ENCODE assay signal across 9 mouse cellular contexts in the genomic region with DNA sequence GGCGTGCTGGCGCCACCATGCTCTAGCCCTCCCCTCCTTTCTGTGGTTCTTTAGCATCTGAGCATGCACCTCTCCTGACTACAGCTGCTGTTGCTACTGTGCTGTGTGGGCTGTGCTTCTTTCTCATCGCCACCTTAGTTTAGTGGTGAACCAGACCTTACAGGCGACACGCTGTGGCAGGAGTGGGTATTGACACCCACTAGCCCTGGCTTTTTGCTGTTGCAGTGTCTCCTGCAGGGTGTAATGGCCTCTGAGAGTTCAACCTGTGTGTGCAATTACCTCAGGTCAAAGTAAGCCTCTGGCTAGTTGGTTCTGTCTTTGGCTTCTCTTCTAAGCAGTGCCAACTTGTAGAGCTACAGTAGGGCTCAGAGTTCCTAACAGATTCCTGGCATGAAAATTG. TPM values are rescaled to one million over a fixed set of nuclear protein-coding genes. Genes with fewer than 3 reads are reported as not detected.
A peak's percentile ranks its signal among the peaks of the same experiment; 100 is the strongest.
DNase-seq lines count a peak whose midpoint lies in the region; ATAC-seq and TF ChIP-seq lines count a peak whose summit lies in the region.
"Had no signal": no experiment of that assay in that cellular context is flagged by ENCODE, and none has a peak within 500 bp of the region (broad histone marks: within the 10 kb centered on the region; RNA-seq: fewer than 3 reads in every experiment).

No protein-coding gene starts in this region.

- no peaks in the 10 kb centered on the region for H3K9me3 ChIP-seq in MEL (replicated peaks; ENCODE audit: insufficient read depth, low read length)
- no peaks in the 10 kb centered on the region for H3K9me3 ChIP-seq in intestine, postnatal 0 days (ENCODE audit: control insufficient read depth)
- H3K9me3 ChIP-seq: limb, embryonic 13.5 days had no signal

- H3K27ac ChIP-seq in gastrocnemius, adult 2 months: no peak overlapping the region
- no peak overlapping the region for H3K27ac ChIP-seq in MEL (ENCODE audit: control insufficient read depth, low read depth, low read length)
- 0 out of 2 replicates have a peak overlapping the region, but pooled peaks have one; percentile 73 for H3K27ac ChIP-seq in intestine, postnatal 0 days (ENCODE audit: low read depth, low read length)
- H3K27ac ChIP-seq: limb, embryonic 13.5 days had no signal

- no peak overlapping the region for H3K9ac ChIP-seq in MEL (ENCODE audit: control insufficient read depth, low read depth, low read length, poor library complexity, severe bottlenecking)
- no peak overlapping the region for H3K9ac ChIP-seq in intestine, postnatal 0 days (ENCODE audit: low read depth, low read length)
- H3K9ac ChIP-seq: limb, embryonic 13.5 days had no signal

- no peaks in the 10 kb centered on the region; a peak in 1 of 4 replicates for H3K4me1 ChIP-seq in MEL (ENCODE audit: control insufficient read depth in 1 of 2, insufficient read depth in 2 of 2, low read length in 2 of 2)
- H3K4me1 ChIP-seq in intestine, postnatal 0 days (replicated peaks; ENCODE audit: control insufficient read depth, insufficient read depth, low read length): no peaks in the 10 kb centered on the region
- H3K4me1 ChIP-seq: limb, embryonic 13.5 days had no signal

- no peak for TF ChIP-seq POLR2A in MEL (IDR thresholded peaks at IDR 0.05; ENCODE audit: control insufficient read depth in 1 of 2, insufficient read depth in 1 of 2, low read depth in 1 of 2, low read length in 2 of 2, poor library complexity in 1 of 2)

- 65% methylated on average over 5 of the region's 5 CpGs for WGBS in intestine, postnatal 0 days

- no peak for TF ChIP-seq EP300 in MEL (IDR thresholded peaks at IDR 0.05; ENCODE audit: low read depth in 1 of 2, low read length in 2 of 2)

- no peak for TF ChIP-seq RAD21 in MEL (IDR thresholded peaks at IDR 0.05; ENCODE audit: low read depth, low read length)

- no peaks in the 10 kb centered on the region for H3K27me3 ChIP-seq in MEL (ENCODE audit: control insufficient read depth in 1 of 2, insufficient read depth in 2 of 2, low read length in 2 of 2)
- no peaks in the 10 kb centered on the region for H3K27me3 ChIP-seq in intestine, postnatal 0 days (replicated peaks; ENCODE audit: control insufficient read depth, insufficient read depth, low read length)
- H3K27me3 ChIP-seq: limb, embryonic 13.5 days had no signal

- H3K4me3 ChIP-seq in gastrocnemius, adult 2 months: no peak overlapping the region
- H3K4me3 ChIP-seq in MEL (ENCODE audit: control insufficient read depth in 1 of 2, insufficient read depth in 1 of 2, low read depth in 2 of 2, low read length in 2 of 2): no peak overlapping the region
- H3K4me3 ChIP-seq in intestine, postnatal 0 days (ENCODE audit: low read depth, low read length): no peak overlapping the region
- H3K4me3 ChIP-seq: limb, embryonic 13.5 days had no signal

- intact Hi-C loops in gastrocnemius, adult 2 months (cut with DNase I): no loop called here

- peak; percentile 75 for ATAC-seq in intestine, postnatal 0 days

- no peak for DNase-seq in gastrocnemius, adult 2 months
- no peak for DNase-seq in gastrocnemius, postnatal 10 days
- DNase-seq in 3T3-L1 (ENCODE audit: low read depth, low spot score) (peak; percentile 48), MEL (ENCODE audit: low read depth, low spot score) (peak; percentile 17)
- peak; percentile 64 for DNase-seq in lung, postnatal 36 days
- peak; percentile 68 to 71 for DNase-seq in thymus, postnatal 36 days
- no peak for DNase-seq in urinary bladder, postnatal 4 days (ENCODE audit: low spot score in 2 of 2)

- no peaks in the 10 kb centered on the region for H3K79me2 ChIP-seq in MEL (ENCODE audit: control insufficient read depth, insufficient read depth, low read length, poor library complexity)

- H3K4me2 ChIP-seq in intestine, postnatal 0 days (replicated peaks; ENCODE audit: low read depth): no peak overlapping the region
- H3K4me2 ChIP-seq: limb, embryonic 13.5 days had no signal

- peaks cover 0 to 34% of the 10 kb centered on the region in 2 experiments; a peak in 3 of 4 replicates for H3K36me3 ChIP-seq in MEL (ENCODE audit: control insufficient read depth in 1 of 2, insufficient read depth in 2 of 2, low read length in 2 of 2)
- H3K36me3 ChIP-seq in intestine, postnatal 0 days (ENCODE audit: control insufficient read depth, insufficient read depth): peaks cover 64% of the 10 kb centered on the region

- peak; percentile 39 for TF ChIP-seq CTCF in gastrocnemius, adult 2 months (IDR thresholded peaks at IDR 0.05)
- TF ChIP-seq CTCF in MEL (IDR thresholded peaks at IDR 0.05 in 2 of 3, conservative IDR thresholded peaks at IDR 0.05 in 1 of 3; ENCODE audit: control insufficient read depth in 1 of 3, insufficient read depth in 1 of 3, low read depth in 2 of 3, low read length in 3 of 3, poor library complexity in 1 of 3, severe bottlenecking in 1 of 3): peak in 2 of 3 experiments; percentile 8; a peak in 2 of 6 replicates
- TF ChIP-seq CTCF in intestine, postnatal 0 days (IDR thresholded peaks at IDR 0.05; ENCODE audit: low read depth): peak; percentile 82

TF ChIP-seq in MEL, 35 proteins besides CTCF, POLR2A, EP300 and RAD21:
- TF ChIP-seq ETS1 (IDR thresholded peaks at IDR 0.05; ENCODE audit: low read depth, low read length): no peak

RNA-seq across cellular contexts. Expression of a gene that starts 11.5 kb away (rescaled TPM):
- total RNA-seq in gastrocnemius, adult 2 months (2021): 10 to 100 TPM; 13.3 to 14.0 TPM
- total RNA-seq in gastrocnemius, postnatal 10 days (2021): 10 to 100 TPM; 24.6 to 28.7 TPM
- total RNA-seq in MEL (2012; rRNA removed): 9.8 and 13.2 TPM in 2 replicates
- polyA plus RNA-seq in MEL (2012; ENCODE audit: insufficient read depth in 1 of 2, insufficient read length in 2 of 2, low read depth in 1 of 2, low replicate concordance in 2 of 2, missing spikeins in 1 of 2): 10 to 100 TPM in 1 of 2 experiments, not detected in 1; 91.1 TPM
- 52.8 and 55.7 TPM in 2 replicates for polyA plus RNA-seq in intestine, postnatal 0 days (2015; fragmentation: Nextera tagmentation; extraction: Ambion mirVana)

RNA-seq across cellular contexts. Expression of a gene that starts 11.6 kb away (rescaled TPM):
- total RNA-seq in gastrocnemius, adult 2 months (2021): 10 to 100 TPM; 11.5 to 16.9 TPM
- 10 to 100 TPM; 12.1 to 12.8 TPM for total RNA-seq in gastrocnemius, postnatal 10 days (2021)
- total RNA-seq in MEL (2012; rRNA removed): 12.2 and 12.3 TPM in 2 replicates
- polyA plus RNA-seq in MEL (2012; ENCODE audit: insufficient read depth in 1 of 2, insufficient read length in 2 of 2, low read depth in 1 of 2, low replicate concordance in 2 of 2, missing spikeins in 1 of 2): 10 to 100 TPM in 1 of 2 experiments, not detected in 1; 27.7 TPM
- 21.8 and 23.3 TPM in 2 replicates for polyA plus RNA-seq in intestine, postnatal 0 days (2015; fragmentation: Nextera tagmentation; extraction: Ambion mirVana)

RNA-seq across cellular contexts. Expression of a gene that starts 22.7 kb away (rescaled TPM):
- total RNA-seq in gastrocnemius, adult 2 months (2021): 1 to 10 TPM; 2.6 to 3.1 TPM
- total RNA-seq in gastrocnemius, postnatal 10 days (2021): 1 to 10 TPM; 1.5 to 2.3 TPM
- 0.46 TPM in 1 of 2 replicates, not detected in the other for total RNA-seq in MEL (2012; rRNA removed)
- polyA plus RNA-seq in MEL (2012; ENCODE audit: insufficient read depth in 1 of 2, insufficient read length in 2 of 2, low read depth in 1 of 2, low replicate concordance in 2 of 2, missing spikeins in 1 of 2): under 1 TPM in 1 of 2 experiments, not detected in 1; 0.10 TPM
- polyA plus RNA-seq in intestine, postnatal 0 days (2015; fragmentation: Nextera tagmentation; extraction: Ambion mirVana): 234 and 248 TPM in 2 replicates

RNA-seq across cellular contexts. Expression of a gene that starts 24.2 kb away (rescaled TPM):
- not detected for total RNA-seq in gastrocnemius, adult 2 months (2021)
- total RNA-seq in gastrocnemius, postnatal 10 days (2021): under 1 TPM; 0.70 to 0.99 TPM
- total RNA-seq in MEL (2012; rRNA removed): not detected in 2 replicates
- not detected for polyA plus RNA-seq in MEL (2012; ENCODE audit: insufficient read depth in 1 of 2, insufficient read length in 2 of 2, low read depth in 1 of 2, low replicate concordance in 2 of 2, missing spikeins in 1 of 2)
- polyA plus RNA-seq in intestine, postnatal 0 days (2015; fragmentation: Nextera tagmentation; extraction: Ambion mirVana): 0.33 and 0.38 TPM in 2 replicates

RNA-seq across cellular contexts. Expression of a gene that starts 37.0 kb away (rescaled TPM):
- not detected for total RNA-seq in gastrocnemius, adult 2 months (2021)
- 1 to 10 TPM in 1 of 2 experiments, under 1 TPM in 1; 0.99 to 2.5 TPM for total RNA-seq in gastrocnemius, postnatal 10 days (2021)
- total RNA-seq in MEL (2012; rRNA removed): not detected in 2 replicates
- polyA plus RNA-seq in MEL (2012; ENCODE audit: insufficient read depth in 1 of 2, insufficient read length in 2 of 2, low read depth in 1 of 2, low replicate concordance in 2 of 2, missing spikeins in 1 of 2): not detected
- polyA plus RNA-seq in intestine, postnatal 0 days (2015; fragmentation: Nextera tagmentation; extraction: Ambion mirVana): 348 and 368 TPM in 2 replicates

Comparison
In these comparisons a context has a peak if more than half of its experiments do, and no peak if none do; other contexts are left out.
1. DNase-seq: peak in 3T3-L1 (single experiment), MEL (single experiment), lung, postnatal 36 days (single experiment) and thymus, postnatal 36 days (2 of 2); none in gastrocnemius, adult 2 months (single experiment), gastrocnemius, postnatal 10 days (single experiment) and urinary bladder, postnatal 4 days (0 of 2).
2. CTCF ChIP-seq: peak in every context shown above with its lines; median percentile 82 in intestine, postnatal 0 days; 39 in gastrocnemius, adult 2 months; 8 in MEL.